Mouse (Mus musculus) testis, postnatal 10 days (tissue): Measurements from ENCODE around the gene Pfdn6.
"Not testable (repeated sequence)": the region's sequence is repeated elsewhere in the genome, so short reads cannot be mapped to it uniquely, and the experiment has no call there.

Source experiments
- DNase-seq: peaks from one replicate; pipeline ENCODE4 v3.0.0; 2021; ENCODE audit warnings: low spot score

Gene Pfdn6

GRCm38 (mm10) chr17:33955555-33956214, 15.5 kb upstream of the Pfdn6 start, which contains the start of the genes Vps52 and Rps18:
Gene Vps52 (plus strand): TSS chr17:33955812.
Gene Rps18 (minus strand): TSS chr17:33956001.
- DNase-seq, result peak; percentile 95

DNA sequence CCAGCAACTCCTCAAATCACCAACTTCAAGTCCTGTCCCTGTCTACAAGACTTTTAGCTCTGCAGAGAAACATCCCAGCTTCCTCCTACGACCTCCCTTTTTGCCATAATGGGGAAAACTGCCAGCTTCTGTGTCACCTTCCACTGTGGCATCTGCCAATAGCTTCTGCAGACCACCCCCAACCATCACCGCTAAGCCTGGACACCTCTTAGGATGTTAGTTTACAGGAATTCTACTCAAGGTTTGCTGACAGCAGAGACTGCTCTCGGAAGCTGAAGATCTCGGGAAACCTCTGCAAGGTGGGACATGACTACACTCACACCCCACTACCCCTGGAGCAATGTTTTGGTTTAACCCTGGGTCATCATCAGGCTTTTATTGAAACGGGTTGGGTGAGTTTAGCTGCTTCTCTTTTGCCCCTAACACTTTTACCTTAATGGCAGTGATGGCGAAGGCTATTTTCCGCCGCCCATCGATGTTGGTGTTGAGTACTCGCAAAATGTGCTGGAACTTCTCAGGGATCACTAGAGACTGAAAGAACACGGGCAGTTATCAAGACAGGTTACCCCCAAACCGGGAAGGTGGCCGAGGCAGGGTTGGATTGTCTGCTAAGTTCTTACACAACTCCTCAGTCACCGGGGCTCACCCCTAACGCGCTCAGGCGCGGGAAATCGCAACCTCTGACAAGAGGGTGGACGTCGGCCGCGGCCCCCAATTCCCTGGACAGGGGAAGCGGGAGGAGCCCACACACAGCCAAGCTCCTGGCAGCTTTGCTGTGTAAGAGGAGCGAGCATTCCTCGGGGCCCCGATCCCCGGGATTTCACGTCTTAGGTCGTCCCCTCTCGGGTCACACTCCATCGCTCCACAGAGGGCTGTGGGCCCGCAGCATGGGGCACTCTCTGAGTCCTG, 14.8 kb upstream of the Pfdn6 start:
- DNase-seq, result peak; percentile 71

DNA sequence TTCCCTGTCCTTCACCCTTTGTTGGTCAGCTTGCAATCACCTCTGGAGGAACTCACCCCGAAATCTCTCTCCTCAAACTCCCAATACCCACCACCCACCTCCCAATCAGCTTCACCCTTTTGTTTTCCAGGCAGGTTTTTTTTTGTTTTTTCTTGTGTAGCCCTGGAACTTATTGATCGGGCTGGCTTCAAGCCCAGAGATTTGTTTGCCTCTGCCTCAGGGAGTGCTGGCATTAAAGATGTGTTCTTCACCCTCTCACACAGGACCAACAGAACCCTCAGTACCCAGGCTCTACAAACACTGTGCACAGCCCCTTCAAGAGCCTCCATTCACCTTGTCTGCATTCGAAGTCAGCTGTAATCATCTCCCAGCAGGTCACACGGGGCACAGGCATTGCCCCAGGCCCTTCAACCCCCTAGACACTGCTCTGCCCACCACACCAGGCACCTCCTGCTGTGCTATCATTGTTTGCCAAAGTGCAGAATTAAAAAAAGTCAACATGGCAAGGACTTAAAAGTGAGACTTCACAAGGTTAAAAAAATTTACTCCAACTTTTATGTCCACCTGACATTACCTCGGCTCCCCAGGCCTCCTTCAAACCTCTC, 13.9 kb upstream of the Pfdn6 start:
- DNase-seq, result no peak

DNA sequence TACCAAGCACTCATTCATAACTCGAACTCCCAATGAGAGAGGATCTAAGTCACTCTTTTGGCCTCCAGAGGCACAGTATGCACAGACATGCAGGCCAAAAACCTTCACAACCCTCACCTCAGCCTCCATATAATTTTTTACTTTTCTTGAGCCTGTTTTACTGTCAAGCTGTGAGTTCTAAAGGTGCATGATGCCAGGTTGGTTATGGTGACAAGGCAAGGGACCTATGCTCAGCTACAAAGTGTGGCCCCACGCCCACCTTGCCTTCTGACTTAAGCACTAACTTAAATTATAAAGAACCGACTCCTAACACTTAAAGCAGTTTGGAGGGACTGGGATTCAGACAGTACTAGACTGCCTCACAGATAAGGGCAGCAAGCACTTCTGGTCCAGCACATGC, 13.2 kb upstream of the Pfdn6 start:
- no peak for DNase-seq

GRCm38 (mm10) chr17:33952879-33953278, 12.7 kb upstream of the Pfdn6 start:
- DNase-seq, result no peak

- DNase-seq, result not testable (repeated sequence)
These were observed 11.9 kb upstream of the Pfdn6 start for GRCm38 (mm10) chr17:33952015-33952414.

- peak; percentile 90 for DNase-seq
These were observed 11.1 kb upstream of the Pfdn6 start, which contains the start of gene B3galt4 for GRCm38 (mm10) chr17:33951021-33951946. Gene B3galt4 (minus strand): TSS chr17:33951488.

- no peak for DNase-seq
These were observed 10.0 kb upstream of the Pfdn6 start for GRCm38 (mm10) chr17:33950131-33950625.

- DNase-seq, result no peak
These were observed 8.9 kb upstream of the Pfdn6 start for GRCm38 (mm10) chr17:33948905-33949537.

GRCm38 (mm10) chr17:33948090-33948904, 8.2 kb upstream of the Pfdn6 start:
- DNase-seq, result no peak

GRCm38 (mm10) chr17:33947430-33948089, 7.4 kb upstream of the Pfdn6 start:
- DNase-seq, result no peak

DNA sequence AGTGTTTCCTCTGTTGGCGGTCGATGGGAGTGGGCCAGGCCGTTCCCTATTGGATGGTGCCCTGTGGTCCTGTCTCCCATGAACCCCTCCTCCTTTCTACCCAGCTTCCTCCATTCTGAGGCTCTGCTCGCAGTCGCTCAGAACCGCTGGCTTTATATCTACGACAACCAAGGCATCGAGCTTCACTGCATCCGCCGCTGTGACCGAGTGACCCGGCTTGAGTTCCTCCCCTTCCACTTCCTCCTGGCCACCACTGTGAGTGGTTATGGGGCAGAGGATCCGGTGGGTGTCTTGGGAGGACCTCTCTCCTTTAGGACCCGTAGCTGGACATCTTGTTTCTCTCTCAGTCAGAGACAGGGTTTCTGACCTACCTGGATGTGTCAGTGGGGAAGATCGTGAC, 3.3 kb upstream of the Pfdn6 start:
- DNase-seq, result no peak

GRCm38 (mm10) chr17:33941381-33941780, 1.2 kb upstream of the Pfdn6 start:
- DNase-seq, result no peak

- DNase-seq, result peak; percentile 73
These were observed 838 bp upstream of the Pfdn6 start for GRCm38 (mm10) chr17:33940981-33941380.

GRCm38 (mm10) chr17:33938783-33939182, 1.4 kb downstream of the Pfdn6 start:
- peak; percentile 47 for DNase-seq

GRCm38 (mm10) chr17:33936993-33937392, 3.1 kb downstream of the Pfdn6 start:
- DNase-seq, result peak; percentile 49

GRCm38 (mm10) chr17:33935422-33936055, 4.6 kb downstream of the Pfdn6 start:
- DNase-seq, result peak; percentile 54

GRCm38 (mm10) chr17:33932970-33933369, 7.2 kb downstream of the Pfdn6 start:
- DNase-seq, result no peak

GRCm38 (mm10) chr17:33932448-33932847, 7.7 kb downstream of the Pfdn6 start:
- DNase-seq, result peak; percentile 48
